Comparison of ENCODE assay signal across 11 mouse cellular contexts in the genomic region with DNA sequence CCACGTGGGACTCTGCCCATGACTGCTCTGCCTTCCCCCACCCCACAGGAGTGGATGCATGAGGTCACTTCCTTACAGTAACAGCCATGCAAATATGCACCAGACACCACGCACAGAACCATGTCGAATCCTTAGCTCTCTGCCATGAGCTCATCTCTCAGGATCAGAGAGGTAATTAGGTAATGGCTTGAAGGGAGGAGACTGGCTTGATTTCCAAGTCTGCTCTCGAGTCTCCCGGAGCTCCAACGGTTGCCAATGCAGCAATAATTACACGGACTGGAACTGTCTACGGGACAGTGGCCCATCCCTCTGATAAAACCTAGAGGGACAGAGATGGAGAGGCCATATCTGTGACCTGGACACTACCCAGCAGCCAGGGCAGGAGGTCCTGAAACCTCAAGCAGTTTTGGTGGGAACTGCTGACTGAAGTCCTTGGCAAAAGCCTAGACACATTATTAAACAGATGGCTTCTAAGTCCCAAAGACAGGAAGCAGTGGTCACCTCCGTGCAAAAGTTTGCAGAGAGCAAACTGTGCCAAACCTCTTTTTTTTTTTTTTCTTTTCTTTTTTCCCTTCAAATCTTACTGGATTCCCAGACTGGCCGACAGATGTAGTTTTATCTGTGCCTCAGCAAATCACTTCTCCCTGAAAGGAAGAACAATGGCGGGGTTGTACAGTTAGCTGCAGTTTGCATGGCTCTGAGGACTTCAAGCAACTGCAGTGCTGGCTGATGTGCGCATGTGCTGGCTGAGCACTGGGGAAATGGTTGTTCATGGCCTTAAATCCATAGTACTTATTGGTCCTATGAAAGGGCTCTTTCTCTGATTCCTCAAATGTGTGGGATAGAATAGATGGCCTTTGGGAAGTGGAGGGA. TPM values are rescaled to one million over a fixed set of nuclear protein-coding genes. Genes with fewer than 3 reads are reported as not detected.
DNase-seq lines count a peak whose midpoint lies in the region; ATAC-seq and TF ChIP-seq lines count a peak whose summit lies in the region.
"Had no signal": no experiment of that assay in that cellular context is flagged by ENCODE, and none has a peak within 500 bp of the region (broad histone marks: within the 10 kb centered on the region; RNA-seq: fewer than 3 reads in every experiment).

No protein-coding gene starts in this region.

- intact Hi-C loops in gastrocnemius, adult 2 months (cut with DNase I), result no loop called here

- H3K9me3 ChIP-seq in lung, embryonic 16.5 days (ENCODE audit: control insufficient read depth, low read length), result no peaks in the 10 kb centered on the region
- no peaks in the 10 kb centered on the region for H3K9me3 ChIP-seq in heart, embryonic 15.5 days (replicated peaks)
- H3K9me3 ChIP-seq: liver, embryonic 15.5 days had no signal

- WGBS in lung, embryonic 16.5 days, result 43% methylated on average over 12 of the region's 12 CpGs
- WGBS in heart, embryonic 15.5 days, result 49% methylated on average over 12 of the region's 12 CpGs

- H3K27me3 ChIP-seq in lung, embryonic 16.5 days (ENCODE audit: control insufficient read depth, insufficient read depth, low read depth, low read length), result no peaks in the 10 kb centered on the region
- H3K27me3 ChIP-seq in heart, embryonic 15.5 days, result no peaks in the 10 kb centered on the region

- no peak overlapping the region for H3K4me2 ChIP-seq in lung, embryonic 16.5 days (ENCODE audit: low read depth, low read length)
- no peak overlapping the region for H3K4me2 ChIP-seq in heart, embryonic 15.5 days
- H3K4me2 ChIP-seq: liver, embryonic 15.5 days had no signal

- peak; percentile 49 for DNase-seq in gastrocnemius, adult 2 months
- no peak for DNase-seq in gastrocnemius, adult 8-10 months (ENCODE audit: low spot score in 2 of 2)
- no peak for DNase-seq in lung, postnatal 25 days (ENCODE audit: low spot score)
- peak; percentile 48 for DNase-seq in skeletal muscle tissue, adult 2 months (ENCODE audit: low read depth, low spot score)
- DNase-seq in left cerebral cortex, adult 11 months (ENCODE audit: low spot score), result no peak
- no peak for DNase-seq in spleen, postnatal 4 days (ENCODE audit: low spot score in 2 of 2)

- no peaks in the 10 kb centered on the region for H3K4me1 ChIP-seq in lung, embryonic 16.5 days (replicated peaks; ENCODE audit: control insufficient read depth, insufficient read depth, low read length)
- H3K4me1 ChIP-seq in heart, embryonic 15.5 days (replicated peaks), result peaks cover 6% of the 10 kb centered on the region; the same call in 1 of the 2 replicates
- H3K4me1 ChIP-seq: liver, embryonic 15.5 days had no signal

- no peak overlapping the region for H3K9ac ChIP-seq in lung, embryonic 16.5 days (ENCODE audit: low read length)
- no peak overlapping the region for H3K9ac ChIP-seq in heart, embryonic 15.5 days
- H3K9ac ChIP-seq: liver, embryonic 15.5 days had no signal

- ATAC-seq in lung, embryonic 16.5 days (ENCODE audit: low read depth), result peak; percentile 63
- peak; percentile 66 for ATAC-seq in heart, embryonic 15.5 days (replicated peaks; ENCODE audit: insufficient number of reproducible peaks, insufficient read depth, low FRiP score, low read depth)

- H3K4me3 ChIP-seq in gastrocnemius, adult 2 months, result no peak overlapping the region
- no peak overlapping the region for H3K4me3 ChIP-seq in lung, embryonic 16.5 days (ENCODE audit: low read length)
- no peak overlapping the region for H3K4me3 ChIP-seq in heart, embryonic 15.5 days
- H3K4me3 ChIP-seq: liver, embryonic 15.5 days had no signal

- TF ChIP-seq CTCF in gastrocnemius, adult 2 months (IDR thresholded peaks at IDR 0.05), result no peak

- H3K27ac ChIP-seq in gastrocnemius, adult 2 months, result 0 out of 2 replicates have a peak overlapping the region, but pooled peaks have one; percentile 31
- no peak overlapping the region for H3K27ac ChIP-seq in lung, embryonic 16.5 days (ENCODE audit: low read length)
- H3K27ac ChIP-seq in heart, embryonic 15.5 days, result peak overlapping the region; percentile 57
- H3K27ac ChIP-seq: liver, embryonic 15.5 days had no signal

- 0 out of 2 replicates have a peak, but pooled peaks cover 4% of the 10 kb centered on the region for H3K36me3 ChIP-seq in lung, embryonic 16.5 days (ENCODE audit: control insufficient read depth, insufficient read depth, low read length)
- H3K36me3 ChIP-seq in heart, embryonic 15.5 days, result no peaks in the 10 kb centered on the region
- H3K36me3 ChIP-seq: liver, embryonic 15.5 days had no signal

RNA-seq across cellular contexts. Expression of a gene that starts 57.1 kb away (rescaled TPM):
- total RNA-seq in gastrocnemius, adult 2 months (2021), result not detected
- not detected for total RNA-seq in gastrocnemius, adult 8-10 months (2022)
- polyA plus RNA-seq in lung, embryonic 16.5 days (2015; fragmentation: Nextera tagmentation; extraction: Ambion mirVana), result 0.28 and 0.38 TPM in 2 replicates
- polyA plus RNA-seq in heart, embryonic 15.5 days (2015; fragmentation: Nextera tagmentation; extraction: Ambion mirVana), result 0.09 and 0.13 TPM in 2 replicates
- total RNA-seq: layer of hippocampus, adult 18-20 months had no signal
- polyA plus RNA-seq: C2C12; liver, embryonic 15.5 days had no signal

Comparison
In these comparisons a context has a peak if more than half of its experiments do, and no peak if none do; other contexts are left out.
1. DNase-seq: peak in gastrocnemius, adult 2 months (single experiment) and skeletal muscle tissue, adult 2 months (single experiment); none in gastrocnemius, adult 8-10 months (0 of 2), lung, postnatal 25 days (single experiment), left cerebral cortex, adult 11 months (single experiment) and spleen, postnatal 4 days (0 of 2).